Mouse (Mus musculus): ENCODE data around the gene Gm28308.

GRCm38 (mm10) chr6:52217459-52217768 lies 4.3 kb upstream of the Gm28308 start:
- no peak for TF ChIP-seq CTCF (IDR thresholded peaks at IDR 0.05)
- TF ChIP-seq POLR2A (IDR thresholded peaks at IDR 0.05; ENCODE audit: insufficient read depth, low read depth, low read length): no peak
- TF ChIP-seq EP300 (IDR thresholded peaks at IDR 0.05; ENCODE audit: insufficient read depth, low read depth, low read length): no peak

All from heart, adult 2 months (tissue).